Mouse (Mus musculus) liver, embryonic 14.5 days (tissue): ENCODE results near the gene Sdk2.

Source experiments
- CTCF ChIP-seq: IDR thresholded peaks from 2 replicates; pipeline ENCODE4 v1.5.1; 2016; ENCODE audit warnings: antibody characterized with exemption, low read depth, control low read depth
- EP300 ChIP-seq: IDR thresholded peaks from 2 replicates; pipeline ENCODE4 v1.6.1; 2016; ENCODE audit warnings: antibody characterized with exemption, low read depth

DNA sequence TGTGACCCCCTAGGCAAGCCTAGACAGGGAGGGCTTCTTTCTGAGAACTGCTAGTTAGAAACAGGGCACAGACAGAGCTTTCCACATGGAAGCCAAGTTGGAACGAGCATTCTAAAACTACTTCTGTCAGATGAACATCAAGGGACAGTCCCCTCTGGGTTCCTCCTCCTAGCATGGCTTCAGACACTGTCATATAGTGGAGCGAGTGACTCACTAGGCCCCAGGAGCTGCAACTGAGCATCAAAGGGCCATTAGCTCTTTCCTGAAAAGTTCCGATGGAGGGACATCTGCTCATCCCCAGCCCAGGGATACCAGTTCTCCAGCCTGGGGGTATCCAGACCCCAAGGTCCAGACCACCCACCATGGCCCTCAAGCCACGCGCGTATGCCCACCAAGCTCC, 185.0 kb downstream of the Sdk2 start:
- no peak for TF ChIP-seq CTCF
- TF ChIP-seq EP300, result no peak
